Mouse (Mus musculus) cerebellum, adult 11-12 months (tissue): ENCODE results near the gene Olfr857.
"Not testable (repeated sequence)": the region's sequence is repeated elsewhere in the genome, so short reads cannot be mapped to it uniquely, and the experiment has no call there.

ENCODE experiments used
- DNase-seq: peaks from one replicate; pipeline ENCODE4 v3.0.0; 2022

Olfr857 gene

GRCm38 (mm10) chr9:19709133-19709532 lies at the start of gene Olfr857:
Gene Olfr857 (plus strand): TSS chr9:19709433.
- DNase-seq: no peak

GRCm38 (mm10) chr9:19690281-19690680 lies 19.0 kb upstream of the Olfr857 start:
- DNase-seq: no peak

- DNase-seq: no peak
These were observed 17.8 kb upstream of the Olfr857 start for GRCm38 (mm10) chr9:19691426-19691825.

GRCm38 (mm10) chr9:19692430-19692829 lies 16.8 kb upstream of the Olfr857 start:
- no peak for DNase-seq

GRCm38 (mm10) chr9:19694285-19694684 lies 14.9 kb upstream of the Olfr857 start:
- not testable (repeated sequence) for DNase-seq

GRCm38 (mm10) chr9:19694898-19695379 lies 14.3 kb upstream of the Olfr857 start:
- DNase-seq: not testable (repeated sequence)

- not testable (repeated sequence) for DNase-seq
These were observed 4.7 kb upstream of the Olfr857 start for GRCm38 (mm10) chr9:19704546-19704945.
